Mouse (Mus musculus) cortical plate, adult 2 months (tissue): ENCODE data around the gene Herc3.

ENCODE experiments used
- CTCF ChIP-seq: fragments of 200-500 bp; IDR thresholded peaks from 2 replicates; pipeline ENCODE4 v1.5.1; 2011; ENCODE audit warnings: mild to moderate bottlenecking, control low read depth, low read length; ENCODE audit not compliant: insufficient read depth; ENCODE audit errors: extremely low read depth
- POLR2A ChIP-seq: fragments of 200-500 bp; IDR thresholded peaks from 2 replicates; pipeline ENCODE4 v1.6.1; 2011; ENCODE audit warnings: mild to moderate bottlenecking, low read length, control low read depth; ENCODE audit not compliant: insufficient read depth; ENCODE audit errors: extremely low read depth

- TF ChIP-seq POLR2A, result no peak
- TF ChIP-seq CTCF, result no peak
These were observed 99.9 kb downstream of the Herc3 start for GRCm38 (mm10) chr6:58931149-58931548.
